Mouse (Mus musculus) lung, postnatal 0 days (tissue): ENCODE measurements around the gene Lrrc42.

Experiments
- CTCF ChIP-seq: IDR thresholded peaks from 2 replicates; pipeline ENCODE4 v1.5.1; 2016; ENCODE audit warnings: antibody characterized with exemption, mild to moderate bottlenecking
- EP300 ChIP-seq: IDR thresholded peaks from 2 replicates; pipeline ENCODE4 v1.6.1; 2016; ENCODE audit warnings: antibody characterized with exemption, mild to moderate bottlenecking, control low read depth

DNA sequence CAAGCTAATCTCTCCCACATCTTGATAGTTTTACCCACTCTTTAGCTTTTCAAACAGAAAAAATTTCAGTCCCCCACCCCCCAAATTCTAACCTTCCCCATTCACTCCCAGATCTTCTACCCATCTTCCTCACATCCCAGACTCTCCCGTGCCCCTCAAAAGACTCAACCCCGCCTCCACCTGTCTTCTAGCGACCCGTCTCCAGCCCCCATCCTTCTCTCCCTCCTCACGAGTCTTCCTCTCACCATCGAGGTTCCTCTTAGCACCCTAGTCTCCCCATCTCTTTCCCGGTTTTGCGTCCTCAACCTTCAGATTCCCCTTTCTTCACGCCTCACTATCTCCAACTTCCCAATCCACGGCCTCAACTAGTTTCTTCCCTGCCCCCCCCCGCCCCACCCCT is 810 bp downstream of the Lrrc42 start:
- TF ChIP-seq EP300 (no peak), CTCF (no peak)
